Mouse (Mus musculus): Measurements from ENCODE around the gene Xlr3a. TPM values are rescaled to one million over a fixed set of nuclear protein-coding genes. Genes with fewer than 3 reads are reported as not detected.

Xlr3a gene
- polyA plus RNA-seq, 1 experiment from 2014 or later = 2.3 TPM

GRCm38 (mm10) chrX:73062323-73062722 is 34.6 kb downstream of the Xlr3a start:
- 51% methylated on average over 5 of the region's 5 CpGs for WGBS
- Histone ChIP-seq H3K27ac (ENCODE audit: low read length) (no peak overlapping the region), H3K36me3 (ENCODE audit: insufficient read depth, low read length) (no peaks in the 10 kb centered on the region), H3K27me3 (ENCODE audit: insufficient read depth, low read length) (no peaks in the 10 kb centered on the region; the same call in 1 of the 2 replicates), H3K9ac (replicated peaks; ENCODE audit: low read length) (no peak overlapping the region), H3K4me2 (replicated peaks; ENCODE audit: low read depth, low read length) (no peak overlapping the region), H3K4me3 (ENCODE audit: low read length) (no peak overlapping the region), H3K4me1 (ENCODE audit: insufficient read depth, low read length) (0 out of 2 replicates have a peak, but pooled peaks cover 3% of the 10 kb centered on the region), H3K9me3 (ENCODE audit: low read length) (no peaks in the 10 kb centered on the region)
- ATAC-seq (ENCODE audit: low FRiP score, low TSS enrichment) = no peak

- Histone ChIP-seq H3K4me2 (replicated peaks; ENCODE audit: low read depth, low read length) (no peak overlapping the region), H3K36me3 (ENCODE audit: insufficient read depth, low read length) (no peaks in the 10 kb centered on the region), H3K4me1 (ENCODE audit: insufficient read depth, low read length) (0 out of 2 replicates have a peak, but pooled peaks cover 3% of the 10 kb centered on the region), H3K9ac (replicated peaks; ENCODE audit: low read length) (no peak overlapping the region), H3K27ac (ENCODE audit: low read length) (no peak overlapping the region), H3K4me3 (ENCODE audit: low read length) (no peak overlapping the region), H3K9me3 (ENCODE audit: low read length) (no peaks in the 10 kb centered on the region), H3K27me3 (ENCODE audit: insufficient read depth, low read length) (no peaks in the 10 kb centered on the region; the same call in 1 of the 2 replicates)
- no peak for ATAC-seq (ENCODE audit: low FRiP score, low TSS enrichment)
- 94% methylated on average over 1 of the region's 1 CpGs for WGBS
Measured at GRCm38 (mm10) chrX:73061528-73061927, 35.4 kb downstream of the Xlr3a start.

- ATAC-seq (ENCODE audit: low FRiP score, low TSS enrichment) = peak; percentile 97
- Histone ChIP-seq H3K9ac (replicated peaks; ENCODE audit: low read length) (no peak overlapping the region), H3K9me3 (ENCODE audit: low read length) (no peaks in the 10 kb centered on the region), H3K4me3 (ENCODE audit: low read length) (no peak overlapping the region), H3K27me3 (ENCODE audit: insufficient read depth, low read length) (no peaks in the 10 kb centered on the region), H3K4me2 (replicated peaks; ENCODE audit: low read depth, low read length) (peak overlapping the region; percentile 38; the same call in 1 of the 2 replicates), H3K4me1 (ENCODE audit: insufficient read depth, low read length) (no peaks in the 10 kb centered on the region), H3K36me3 (ENCODE audit: insufficient read depth, low read length) (no peaks in the 10 kb centered on the region), H3K27ac (ENCODE audit: low read length) (no peak overlapping the region)
- 23% methylated on average over 14 of the region's 14 CpGs for WGBS
Measured at GRCm38 (mm10) chrX:73053860-73054563, 42.9 kb downstream of the Xlr3a start.

GRCm38 (mm10) chrX:73039666-73040065 is 57.2 kb downstream of the Xlr3a start:
- no peak for ATAC-seq (ENCODE audit: low FRiP score, low TSS enrichment)
- H3K36me3 ChIP-seq (ENCODE audit: insufficient read depth, low read length) = no peaks in the 10 kb centered on the region
- H3K4me1 ChIP-seq (ENCODE audit: insufficient read depth, low read length) = no peaks in the 10 kb centered on the region
- H3K4me2 ChIP-seq (replicated peaks; ENCODE audit: low read depth, low read length) = no peak overlapping the region
- H3K27me3 ChIP-seq (ENCODE audit: insufficient read depth, low read length) = peaks cover 8% of the 10 kb centered on the region; the same call in 1 of the 2 replicates
- no peak overlapping the region for H3K4me3 ChIP-seq (ENCODE audit: low read length)
- no peaks in the 10 kb centered on the region for H3K9me3 ChIP-seq (ENCODE audit: low read length)
- H3K9ac ChIP-seq (replicated peaks; ENCODE audit: low read length) = no peak overlapping the region
- no peak overlapping the region for H3K27ac ChIP-seq (ENCODE audit: low read length)
- WGBS = 84% methylated on average over 12 of the region's 12 CpGs

- Histone ChIP-seq H3K27ac (ENCODE audit: low read length) (no peak overlapping the region), H3K4me3 (ENCODE audit: low read length) (no peak overlapping the region), H3K9ac (replicated peaks; ENCODE audit: low read length) (no peak overlapping the region), H3K4me2 (replicated peaks; ENCODE audit: low read depth, low read length) (no peak overlapping the region), H3K4me1 (ENCODE audit: insufficient read depth, low read length) (no peaks in the 10 kb centered on the region), H3K27me3 (ENCODE audit: insufficient read depth, low read length) (peaks cover 8% of the 10 kb centered on the region; the same call in 1 of the 2 replicates), H3K9me3 (ENCODE audit: low read length) (no peaks in the 10 kb centered on the region), H3K36me3 (ENCODE audit: insufficient read depth, low read length) (no peaks in the 10 kb centered on the region)
- 78% methylated on average over 8 of the region's 8 CpGs for WGBS
- no peak for ATAC-seq (ENCODE audit: low FRiP score, low TSS enrichment)
Measured at GRCm38 (mm10) chrX:73038831-73039230, 58.1 kb downstream of the Xlr3a start.

GRCm38 (mm10) chrX:73037003-73037402 is 59.9 kb downstream of the Xlr3a start, which contains the start of gene Pnma5:
Gene Pnma5, minus strand, starts transcription at chrX:73037103.
- H3K9me3 ChIP-seq (ENCODE audit: low read length) = no peaks in the 10 kb centered on the region
- H3K27ac ChIP-seq (ENCODE audit: low read length) = no peak within 1 kb of the TSS
- H3K4me2 ChIP-seq (replicated peaks; ENCODE audit: low read depth, low read length) = no peak within 1 kb of the TSS
- H3K27me3 ChIP-seq (ENCODE audit: insufficient read depth, low read length) = peaks cover 8% of the 10 kb centered on the region; the same call in 1 of the 2 replicates
- H3K36me3 ChIP-seq (ENCODE audit: insufficient read depth, low read length) = no peaks in the 10 kb centered on the region
- H3K9ac ChIP-seq (replicated peaks; ENCODE audit: low read length) = no peak within 1 kb of the TSS
- no peaks in the 10 kb centered on the region for H3K4me1 ChIP-seq (ENCODE audit: insufficient read depth, low read length)
- H3K4me3 ChIP-seq (ENCODE audit: low read length) = no peak within 1 kb of the TSS
- no peak for ATAC-seq (ENCODE audit: low FRiP score, low TSS enrichment)
- WGBS = 62% methylated on average over 1 of the region's 1 CpGs

Other genes with a start within 250 kb of the Xlr3a start
- 84.4 and 85.0 TPM in 2 replicates for gene Cetn2, start 178.7 kb downstream of the Xlr3a start, polyA plus RNA-seq (2015; fragmentation: Nextera tagmentation; extraction: Ambion mirVana)
- gene Nsdhl, start 178.5 kb downstream of the Xlr3a start, polyA plus RNA-seq (2015; fragmentation: Nextera tagmentation; extraction: Ambion mirVana) = 28.2 and 30.4 TPM in 2 replicates
- 7.5 and 7.6 TPM in 2 replicates for gene Zfp185, start 109.8 kb downstream of the Xlr3a start, polyA plus RNA-seq (2015; fragmentation: Nextera tagmentation; extraction: Ambion mirVana)
- gene Pnma5, start 60.0 kb downstream of the Xlr3a start, polyA plus RNA-seq (2015; fragmentation: Nextera tagmentation; extraction: Ambion mirVana) = 0.14 TPM in 1 of 2 replicates, not detected in the other
- 0.04 and 0.10 TPM in 2 replicates for gene Pnma3, start 32.3 kb downstream of the Xlr3a start, polyA plus RNA-seq (2015; fragmentation: Nextera tagmentation; extraction: Ambion mirVana)
- gene Xlr4a, start 14.6 kb downstream of the Xlr3a start, polyA plus RNA-seq (2015; fragmentation: Nextera tagmentation; extraction: Ambion mirVana) = 0.54 and 0.98 TPM in 2 replicates
- gene Gm14685, start 20.0 kb upstream of the Xlr3a start, polyA plus RNA-seq (2015; fragmentation: Nextera tagmentation; extraction: Ambion mirVana) = not detected in 2 replicates
- not detected in 2 replicates for gene Xlr5b, start 51.7 kb upstream of the Xlr3a start, polyA plus RNA-seq (2015; fragmentation: Nextera tagmentation; extraction: Ambion mirVana)
- gene DXBay18, start 52.4 kb upstream of the Xlr3a start, polyA plus RNA-seq (2015; fragmentation: Nextera tagmentation; extraction: Ambion mirVana) = not detected in 2 replicates
- gene Spin2d, start 79.9 kb upstream of the Xlr3a start, polyA plus RNA-seq (2015; fragmentation: Nextera tagmentation; extraction: Ambion mirVana) = not detected in 2 replicates
- gene Xlr3b, start 95.1 kb upstream of the Xlr3a start, polyA plus RNA-seq (2015; fragmentation: Nextera tagmentation; extraction: Ambion mirVana) = 11.8 and 14.0 TPM in 2 replicates
- 0.51 and 1.1 TPM in 2 replicates for gene Xlr4b, start 117.2 kb upstream of the Xlr3a start, polyA plus RNA-seq (2015; fragmentation: Nextera tagmentation; extraction: Ambion mirVana)
- 10.6 and 10.7 TPM in 2 replicates for gene F8a, start 131.2 kb upstream of the Xlr3a start, polyA plus RNA-seq (2015; fragmentation: Nextera tagmentation; extraction: Ambion mirVana)
- not detected in 2 replicates for gene Xlr4c, start 146.0 kb upstream of the Xlr3a start, polyA plus RNA-seq (2015; fragmentation: Nextera tagmentation; extraction: Ambion mirVana)
- not detected in 2 replicates for gene Xlr3c, start 168.3 kb upstream of the Xlr3a start, polyA plus RNA-seq (2015; fragmentation: Nextera tagmentation; extraction: Ambion mirVana)
- gene Xlr5a, start 195.9 kb upstream of the Xlr3a start, polyA plus RNA-seq (2015; fragmentation: Nextera tagmentation; extraction: Ambion mirVana) = not detected in 2 replicates
- not detected in 2 replicates for gene Xlr5c, start 195.9 kb upstream of the Xlr3a start, polyA plus RNA-seq (2015; fragmentation: Nextera tagmentation; extraction: Ambion mirVana)
- not detected in 2 replicates for gene Gm45015, start 239.7 kb upstream of the Xlr3a start, polyA plus RNA-seq (2015; fragmentation: Nextera tagmentation; extraction: Ambion mirVana)
- 13.8 and 14.7 TPM in 2 replicates for gene Zfp275, start 245.5 kb upstream of the Xlr3a start, polyA plus RNA-seq (2015; fragmentation: Nextera tagmentation; extraction: Ambion mirVana)

Data from kidney, embryonic 16.5 days (tissue).